Mouse (Mus musculus) hindbrain, embryonic 10.5 days (tissue): ENCODE measurements at regions not wholly inside any gene's neighbourhood (a gene's known extent, or its start where the extent isn't known, plus 50 kb on each side); places are given as distances from the start of the nearest gene placed in this dataset.

Experiments used
- DNase-seq: peaks from one replicate; pipeline ENCODE4 v3.0.0-alpha.2; 2017; ENCODE audit warnings: low spot score
- H3K27ac ChIP-seq: fragments of 300-500 bp; sonication (generic); 2 replicates; pipeline ENCODE4 v1.5.1; 2016; ENCODE audit warnings: mild to moderate bottlenecking, moderate library complexity
- H3K27me3 ChIP-seq: fragments of 300-500 bp; sonication (generic); 2 replicates; pipeline ENCODE4 v1.6.1; 2016; ENCODE audit warnings: mild to moderate bottlenecking; ENCODE audit not compliant: poor library complexity, insufficient read depth, severe bottlenecking
- H3K36me3 ChIP-seq: fragments of 300-500 bp; sonication (generic); 2 replicates; pipeline ENCODE4 v1.6.1; 2016; ENCODE audit warnings: mild to moderate bottlenecking, moderate library complexity
- H3K4me1 ChIP-seq: fragments of 300-500 bp; sonication (generic); replicated peaks from 2 replicates; pipeline ENCODE4 v1.6.1; 2016; ENCODE audit warnings: mild to moderate bottlenecking
- H3K4me3 ChIP-seq: fragments of 300-500 bp; sonication (generic); 2 replicates; pipeline ENCODE4 v1.5.1; 2016; ENCODE audit warnings: mild to moderate bottlenecking, moderate library complexity
- H3K9me3 ChIP-seq: fragments of 300-500 bp; sonication (generic); 2 replicates; pipeline ENCODE4 v1.6.1; 2016; ENCODE audit warnings: mild to moderate bottlenecking, moderate library complexity
- WGBS: fragments of 180-500 bp; shearing (Covaris S2); methylation state at CpG from one replicate; pipeline ENCODE4 v1.1.7; 2016; 5-methylcytosine and 5-hydroxymethylcytosine counted together

- peaks cover 88% of the 10 kb centered on the region for H3K27me3 ChIP-seq
- 5% methylated on average over 4 of the region's 4 CpGs for WGBS
- H3K27ac ChIP-seq, result peak overlapping the region; percentile 46; the same call in 1 of the 2 replicates
- DNase-seq, result peak; percentile 41
- H3K4me1 ChIP-seq, result peaks cover 31% of the 10 kb centered on the region
- H3K4me3 ChIP-seq, result peak overlapping the region; percentile 34
- H3K36me3 ChIP-seq, result no peaks in the 10 kb centered on the region
- no peaks in the 10 kb centered on the region for H3K9me3 ChIP-seq
These were observed 549.8 kb upstream of the Btbd3 start for GRCm38 (mm10) chr2:137706528-137706988.

GRCm38 (mm10) chr2:137705724-137706422 is 550.5 kb upstream of the Btbd3 start:
- Histone ChIP-seq H3K36me3 (no peaks in the 10 kb centered on the region), H3K4me1 (peaks cover 31% of the 10 kb centered on the region), H3K27ac (0 out of 2 replicates have a peak overlapping the region, but pooled peaks have one; percentile 50), H3K9me3 (no peaks in the 10 kb centered on the region), H3K27me3 (peaks cover 89% of the 10 kb centered on the region), H3K4me3 (peak overlapping the region; percentile 34; the same call in 1 of the 2 replicates)
- WGBS, result 30% methylated on average over 14 of the region's 14 CpGs
- peak; percentile 43 for DNase-seq

- Histone ChIP-seq H3K36me3 (no peaks in the 10 kb centered on the region), H3K4me1 (peaks cover 31% of the 10 kb centered on the region), H3K9me3 (no peaks in the 10 kb centered on the region), H3K27ac (0 out of 2 replicates have a peak overlapping the region, but pooled peaks have one; percentile 50), H3K27me3 (peaks cover 89% of the 10 kb centered on the region), H3K4me3 (no peak overlapping the region)
- peak; percentile 52 for DNase-seq
- WGBS, result 33% methylated on average over 12 of the region's 12 CpGs
These were observed 551.2 kb upstream of the Btbd3 start for GRCm38 (mm10) chr2:137704948-137705723.

GRCm38 (mm10) chr2:137704565-137704947 is 551.8 kb upstream of the Btbd3 start:
- H3K4me1 ChIP-seq, result peaks cover 31% of the 10 kb centered on the region
- H3K27ac ChIP-seq, result no peak overlapping the region
- no peaks in the 10 kb centered on the region for H3K36me3 ChIP-seq
- 60% methylated on average over 6 of the region's 6 CpGs for WGBS
- H3K27me3 ChIP-seq, result peaks cover 89% of the 10 kb centered on the region
- no peaks in the 10 kb centered on the region for H3K9me3 ChIP-seq
- H3K4me3 ChIP-seq, result no peak overlapping the region
- DNase-seq, result no peak

GRCm38 (mm10) chr2:137704051-137704450 is 552.3 kb upstream of the Btbd3 start:
- 66% methylated on average over 3 of the region's 3 CpGs for WGBS
- Histone ChIP-seq H3K9me3 (no peaks in the 10 kb centered on the region), H3K27me3 (peaks cover 89% of the 10 kb centered on the region), H3K4me1 (peaks cover 31% of the 10 kb centered on the region), H3K4me3 (no peak overlapping the region), H3K27ac (no peak overlapping the region), H3K36me3 (no peaks in the 10 kb centered on the region)
- peak; percentile 6 for DNase-seq

GRCm38 (mm10) chr2:137695885-137696284 is 560.5 kb upstream of the Btbd3 start:
- H3K27me3 ChIP-seq, result peaks cover 34% of the 10 kb centered on the region
- no peak overlapping the region for H3K27ac ChIP-seq
- WGBS, result 93% methylated on average over 5 of the region's 5 CpGs

GRCm38 (mm10) chr2:137694020-137694419 is 562.3 kb upstream of the Btbd3 start:
- Histone ChIP-seq H3K36me3 (no peaks in the 10 kb centered on the region), H3K4me3 (no peak overlapping the region), H3K9me3 (no peaks in the 10 kb centered on the region), H3K27me3 (peaks cover 16% of the 10 kb centered on the region), H3K4me1 (no peaks in the 10 kb centered on the region; the same call in 1 of the 2 replicates), H3K27ac (no peak overlapping the region)
- WGBS, result 78% methylated on average over 3 of the region's 3 CpGs
- DNase-seq, result no peak

More at GRCm38 (mm10) chr2:137695885-137696284, 560.5 kb upstream of the Btbd3 start:
- no peaks in the 10 kb centered on the region for H3K9me3 ChIP-seq
- H3K4me3 ChIP-seq, result no peak overlapping the region
- H3K36me3 ChIP-seq, result no peaks in the 10 kb centered on the region
- H3K4me1 ChIP-seq, result no peaks in the 10 kb centered on the region
- DNase-seq, result no peak

- DNase-seq, result no peak
- Histone ChIP-seq H3K27me3 (no peaks in the 10 kb centered on the region), H3K36me3 (no peaks in the 10 kb centered on the region), H3K4me1 (peaks cover 9% of the 10 kb centered on the region; the same call in 1 of the 2 replicates), H3K9me3 (no peaks in the 10 kb centered on the region), H3K4me3 (no peak overlapping the region), H3K27ac (peak overlapping the region; percentile 40; the same call in 1 of the 2 replicates)
- WGBS, result 69% methylated on average over 11 of the region's 11 CpGs
These were observed 569.2 kb upstream of the Btbd3 start for GRCm38 (mm10) chr2:137687208-137687607.

GRCm38 (mm10) chr2:137686735-137687134 is 569.6 kb upstream of the Btbd3 start:
- H3K27ac ChIP-seq, result peak overlapping the region; percentile 40; the same call in 1 of the 2 replicates
- no peak for DNase-seq
- H3K36me3 ChIP-seq, result no peaks in the 10 kb centered on the region
- H3K4me1 ChIP-seq, result peaks cover 9% of the 10 kb centered on the region; the same call in 1 of the 2 replicates
- WGBS, result 80% methylated on average over 4 of the region's 4 CpGs
- no peak overlapping the region for H3K4me3 ChIP-seq
- no peaks in the 10 kb centered on the region for H3K9me3 ChIP-seq
- H3K27me3 ChIP-seq, result no peaks in the 10 kb centered on the region

- H3K36me3 ChIP-seq, result no peaks in the 10 kb centered on the region
- no peaks in the 10 kb centered on the region for H3K27me3 ChIP-seq
- no peak overlapping the region for H3K27ac ChIP-seq
- 0 out of 2 replicates have a peak, but pooled peaks cover under 1% of the 10 kb centered on the region for H3K4me1 ChIP-seq
- 95% methylated on average over 1 of the region's 1 CpGs for WGBS
- no peak for DNase-seq
- no peak overlapping the region for H3K4me3 ChIP-seq
- no peaks in the 10 kb centered on the region for H3K9me3 ChIP-seq
These were observed 565.3 kb upstream of the Jag1 start for GRCm38 (mm10) chr2:137681762-137682161.

- H3K36me3 ChIP-seq, result no peaks in the 10 kb centered on the region
- WGBS, result 70% methylated on average over 2 of the region's 2 CpGs
- H3K27ac ChIP-seq, result no peak overlapping the region
- no peak for DNase-seq
- no peaks in the 10 kb centered on the region for H3K9me3 ChIP-seq
- H3K27me3 ChIP-seq, result no peaks in the 10 kb centered on the region
- H3K4me3 ChIP-seq, result no peak overlapping the region
- peaks cover 22% of the 10 kb centered on the region for H3K4me1 ChIP-seq
These were observed 546.7 kb upstream of the Jag1 start for GRCm38 (mm10) chr2:137663171-137663570.

- Histone ChIP-seq H3K36me3 (no peaks in the 10 kb centered on the region), H3K4me3 (no peak overlapping the region), H3K4me1 (peaks cover 22% of the 10 kb centered on the region), H3K27me3 (no peaks in the 10 kb centered on the region), H3K27ac (no peak overlapping the region), H3K9me3 (no peaks in the 10 kb centered on the region)
- 90% methylated on average over 2 of the region's 2 CpGs for WGBS
- no peak for DNase-seq
These were observed 545.8 kb upstream of the Jag1 start for GRCm38 (mm10) chr2:137662216-137662615.

- no peaks in the 10 kb centered on the region for H3K36me3 ChIP-seq
- WGBS, result 86% methylated on average over 1 of the region's 1 CpGs
These were observed 544.0 kb upstream of the Jag1 start for GRCm38 (mm10) chr2:137660449-137660848.

More at GRCm38 (mm10) chr2:137660449-137660848, 544.0 kb upstream of the Jag1 start:
- peaks cover 22% of the 10 kb centered on the region for H3K4me1 ChIP-seq
- no peak overlapping the region for H3K4me3 ChIP-seq
- H3K27me3 ChIP-seq, result no peaks in the 10 kb centered on the region
- no peak for DNase-seq
- H3K27ac ChIP-seq, result no peak overlapping the region
- H3K9me3 ChIP-seq, result no peaks in the 10 kb centered on the region
